Mouse (Mus musculus): ENCODE data around the gene Gm20388.
"Not testable (repeated sequence)": the region's sequence is repeated elsewhere in the genome, so short reads cannot be mapped to it uniquely, and the experiment has no call there.

Gene Gm20388

GRCm38 (mm10) chr8:123428939-123429721 is 3518.5 kb downstream of the Gm20388 start:
- in situ Hi-C loops (cut with MboI), result no loop called here

GRCm38 (mm10) chr8:123429722-123430013 is 3519.0 kb downstream of the Gm20388 start:
- in situ Hi-C loops (cut with MboI), result not testable (repeated sequence)

- in situ Hi-C loops (cut with MboI), result not testable (repeated sequence)
These were observed 3520.3 kb downstream of the Gm20388 start for GRCm38 (mm10) chr8:123430936-123431335.

- in situ Hi-C loops (cut with MboI), result no loop called here
These were observed 3521.2 kb downstream of the Gm20388 start for GRCm38 (mm10) chr8:123431616-123432365.

- in situ Hi-C loops (cut with MboI), result no loop called here
These were observed 3521.7 kb downstream of the Gm20388 start for GRCm38 (mm10) chr8:123432381-123432780.

- in situ Hi-C loops (cut with MboI), result not testable (repeated sequence)
These were observed 3522.8 kb downstream of the Gm20388 start for GRCm38 (mm10) chr8:123433241-123433974.

- in situ Hi-C loops (cut with MboI), result no loop called here
These were observed 3531.1 kb downstream of the Gm20388 start for GRCm38 (mm10) chr8:123441788-123442187.

- in situ Hi-C loops (cut with MboI), result no loop called here
These were observed 3531.7 kb downstream of the Gm20388 start for GRCm38 (mm10) chr8:123442351-123442750.

- in situ Hi-C loops (cut with MboI), result no loop called here
These were observed 3532.4 kb downstream of the Gm20388 start for GRCm38 (mm10) chr8:123442871-123443575.

GRCm38 (mm10) chr8:123443576-123443921 is 3532.9 kb downstream of the Gm20388 start:
- in situ Hi-C loops (cut with MboI), result no loop called here

GRCm38 (mm10) chr8:123444131-123444530 is 3533.5 kb downstream of the Gm20388 start:
- in situ Hi-C loops (cut with MboI), result no loop called here

GRCm38 (mm10) chr8:123445981-123446380 is 3535.3 kb downstream of the Gm20388 start:
- in situ Hi-C loops (cut with MboI), result no loop called here

GRCm38 (mm10) chr8:123446799-123447198 is 3536.2 kb downstream of the Gm20388 start:
- in situ Hi-C loops (cut with MboI), result no loop called here

GRCm38 (mm10) chr8:123450783-123451182 is 3540.1 kb downstream of the Gm20388 start:
- in situ Hi-C loops (cut with MboI), result no loop called here

GRCm38 (mm10) chr8:123451747-123452146 is 3541.1 kb downstream of the Gm20388 start:
- in situ Hi-C loops (cut with MboI), result not testable (repeated sequence)

GRCm38 (mm10) chr8:123452149-123452548 is 3541.5 kb downstream of the Gm20388 start:
- in situ Hi-C loops (cut with MboI), result no loop called here

- in situ Hi-C loops (cut with MboI), result no loop called here
These were observed 3542.7 kb downstream of the Gm20388 start for GRCm38 (mm10) chr8:123453291-123453690.

- in situ Hi-C loops (cut with MboI), result no loop called here
These were observed 3543.3 kb downstream of the Gm20388 start for GRCm38 (mm10) chr8:123453951-123454350.

- in situ Hi-C loops (cut with MboI), result no loop called here
These were observed 3543.9 kb downstream of the Gm20388 start for GRCm38 (mm10) chr8:123454559-123454958.

- in situ Hi-C loops (cut with MboI), result no loop called here
These were observed 3553.0 kb downstream of the Gm20388 start for GRCm38 (mm10) chr8:123463651-123464050.

- in situ Hi-C loops (cut with MboI), result no loop called here
These were observed 3556.8 kb downstream of the Gm20388 start for GRCm38 (mm10) chr8:123467476-123467875.

- in situ Hi-C loops (cut with MboI), result not testable (repeated sequence)
These were observed 3562.3 kb downstream of the Gm20388 start for GRCm38 (mm10) chr8:123472991-123473390.
